Mouse (Mus musculus): Measurements from ENCODE around the gene Cnbd2.

DNA sequence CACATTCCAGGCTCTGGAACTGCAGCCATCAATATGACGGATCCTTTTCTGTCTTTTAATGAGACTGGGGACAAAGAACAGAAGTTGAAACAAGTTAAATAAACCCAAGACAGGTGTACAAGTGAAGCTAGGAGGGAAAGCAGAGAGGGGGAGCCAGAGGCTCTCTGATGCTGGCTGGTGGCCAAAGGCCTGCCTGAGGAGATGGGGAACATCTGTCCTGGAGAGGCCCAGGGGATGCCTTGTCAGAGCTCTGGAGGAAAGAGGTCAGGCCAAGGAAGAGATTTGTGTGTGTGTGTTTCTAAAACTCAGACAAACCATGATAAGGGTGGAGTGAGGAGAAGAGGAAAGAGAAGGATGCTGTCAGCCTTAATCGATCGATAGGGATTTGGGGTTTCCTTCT is 14.4 kb upstream of the Cnbd2 start:
- no peak for TF ChIP-seq CTCF (IDR thresholded peaks at IDR 0.05; ENCODE audit: extremely low read depth, insufficient read depth, insufficient read length, insufficient replicate concordance)
- TF ChIP-seq POLR2A (IDR thresholded peaks at IDR 0.05; ENCODE audit: low read depth, low read length), result no peak

Measured in spleen, adult 2 months (tissue).